Mouse (Mus musculus) forebrain, embryonic 14.5 days (tissue): ENCODE measurements around the gene Pde9a. TPM values are rescaled to one million over a fixed set of nuclear protein-coding genes. Genes with fewer than 3 reads are reported as not detected.

Experiments used
- polyA plus RNA-seq: library from polyadenylated mRNA; unstranded; fragments of >200 nt; fragmentation: Nextera tagmentation; extraction: Ambion mirVana; gene quantifications from 2 replicates; pipeline ENCODE4 v1.2.1, GENCODE M21; 2014

Gene Pde9a
- polyA plus RNA-seq, 1 experiment from 2014 or later, result 68.5 TPM

Other genes starting within 250 kb of the Pde9a start
- not detected in 2 replicates for gene Tff2, start 241.9 kb upstream of the Pde9a start, polyA plus RNA-seq
- gene Tff1, start 220.9 kb upstream of the Pde9a start, polyA plus RNA-seq, result not detected in 2 replicates
- gene Tmprss3, start 187.2 kb upstream of the Pde9a start, polyA plus RNA-seq, result not detected in 2 replicates
- gene Ubash3a, start 178.3 kb upstream of the Pde9a start, polyA plus RNA-seq, result not detected in 2 replicates
- 2.9 and 3.6 TPM in 2 replicates for gene Rsph1, start 108.8 kb upstream of the Pde9a start, polyA plus RNA-seq
- 6.9 and 7.9 TPM in 2 replicates for gene Slc37a1, start 99.4 kb upstream of the Pde9a start, polyA plus RNA-seq
- gene Wdr4, start 133.8 kb downstream of the Pde9a start, polyA plus RNA-seq, result 31.3 and 34.3 TPM in 2 replicates
- 377 and 457 TPM in 2 replicates for gene Ndufv3, start 133.9 kb downstream of the Pde9a start, polyA plus RNA-seq
- 36.4 and 36.8 TPM in 2 replicates for gene Pknox1, start 178.5 kb downstream of the Pde9a start, polyA plus RNA-seq